Mouse (Mus musculus) limb, embryonic 12.5 days (tissue): Measurements from ENCODE around the gene Cxadr. TPM values are rescaled to one million over a fixed set of nuclear protein-coding genes. Genes with fewer than 3 reads are reported as not detected.

ENCODE experiments used
- ATAC-seq: fragments of 200-750 bp; cut with Nextera tagmentation; 2 replicates; pipeline ENCODE4 v1.8.0; 2017; ENCODE audit warnings: low read depth, moderate TSS enrichment; ENCODE audit not compliant: insufficient number of reproducible peaks, insufficient read depth, low FRiP score, low TSS enrichment
- H3K27ac ChIP-seq: fragments of 300-500 bp; sonication (generic); 2 replicates; pipeline ENCODE4 v1.5.1; 2016; ENCODE audit warnings: mild to moderate bottlenecking, moderate library complexity
- H3K27me3 ChIP-seq: fragments of 300-500 bp; sonication (generic); 2 replicates; pipeline ENCODE4 v1.6.1; 2016; ENCODE audit warnings: mild to moderate bottlenecking, moderate library complexity
- H3K36me3 ChIP-seq: fragments of 300-500 bp; sonication (generic); 2 replicates; pipeline ENCODE4 v1.6.1; 2016; ENCODE audit warnings: mild to moderate bottlenecking, moderate library complexity
- H3K4me1 ChIP-seq: fragments of 300-500 bp; sonication (generic); replicated peaks from 2 replicates; pipeline ENCODE4 v1.6.1; 2016
- H3K4me2 ChIP-seq: fragments of 300-500 bp; sonication (generic); 2 replicates; pipeline ENCODE4 v1.6.1; 2016; ENCODE audit warnings: mild to moderate bottlenecking, moderate library complexity
- H3K4me3 ChIP-seq: fragments of 300-500 bp; sonication (generic); replicated peaks from 2 replicates; pipeline ENCODE4 v1.5.1; 2016; ENCODE audit warnings: mild to moderate bottlenecking
- H3K9ac ChIP-seq: fragments of 300-500 bp; sonication (generic); replicated peaks from 2 replicates; pipeline ENCODE4 v1.6.1; 2016; ENCODE audit warnings: mild to moderate bottlenecking, moderate library complexity
- H3K9me3 ChIP-seq: fragments of 300-500 bp; sonication (generic); 2 replicates; pipeline ENCODE4 v1.6.1; 2016; ENCODE audit warnings: mild to moderate bottlenecking, moderate library complexity
- WGBS: fragments of 180-500 bp; shearing (Covaris S2); methylation state at CpG from one replicate; pipeline ENCODE4 v1.1.7; 2016; 5-methylcytosine and 5-hydroxymethylcytosine counted together
- polyA plus RNA-seq: library from polyadenylated mRNA; unstranded; fragments of >200 nt; fragmentation: Nextera tagmentation; extraction: Ambion mirVana; gene quantifications from 2 replicates; pipeline ENCODE4 v1.2.1, GENCODE M21; 2016

Cxadr gene
- polyA plus RNA-seq, 1 experiment from 2014 or later = 39.0 TPM

DNA sequence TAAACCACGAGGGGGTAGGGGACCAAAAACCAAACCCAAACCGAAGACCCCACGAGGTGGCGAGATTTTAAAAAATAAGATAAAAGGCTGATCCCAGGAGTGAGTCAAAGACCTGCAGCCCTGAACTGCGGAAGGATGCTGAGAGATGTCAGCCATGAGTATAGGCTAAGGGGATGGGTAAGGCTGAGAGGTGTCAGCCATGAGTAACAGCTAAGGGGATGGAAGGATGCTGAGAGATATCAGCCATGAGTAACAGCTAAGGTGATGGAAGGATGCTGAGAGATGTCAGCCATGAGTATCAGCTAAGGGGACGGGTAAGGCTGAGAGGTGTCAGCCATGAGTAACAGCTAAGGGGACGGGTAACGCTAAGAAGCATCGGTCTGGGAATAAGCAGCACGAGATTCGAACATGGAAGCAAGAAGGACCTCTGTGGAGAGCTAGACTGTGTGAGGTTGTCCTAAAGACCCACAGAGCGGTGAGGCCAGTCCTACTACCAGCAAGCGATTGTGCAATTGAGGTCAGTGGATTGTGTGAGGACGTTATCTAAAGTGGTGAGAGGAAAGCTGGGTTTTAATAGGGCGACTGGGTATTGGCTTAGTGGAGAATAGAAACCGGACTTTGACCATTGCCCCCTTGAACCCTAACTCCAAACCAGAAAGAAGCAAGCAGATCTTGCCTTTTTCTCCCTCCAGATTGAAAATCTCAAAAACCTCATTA, 6.3 kb downstream of the Cxadr start:
- no peak overlapping the region for H3K9ac ChIP-seq
- no peak for ATAC-seq
- no peak overlapping the region for H3K4me2 ChIP-seq
- no peak overlapping the region for H3K27ac ChIP-seq
- peaks cover 4% of the 10 kb centered on the region; the same call in 1 of the 2 replicates for H3K4me1 ChIP-seq
- H3K27me3 ChIP-seq = no peaks in the 10 kb centered on the region
- 91% methylated on average over 16 of the region's 16 CpGs for WGBS
- no peak overlapping the region for H3K4me3 ChIP-seq
- peaks cover 4% of the 10 kb centered on the region; the same call in 1 of the 2 replicates for H3K36me3 ChIP-seq
- H3K9me3 ChIP-seq = no peaks in the 10 kb centered on the region

DNA sequence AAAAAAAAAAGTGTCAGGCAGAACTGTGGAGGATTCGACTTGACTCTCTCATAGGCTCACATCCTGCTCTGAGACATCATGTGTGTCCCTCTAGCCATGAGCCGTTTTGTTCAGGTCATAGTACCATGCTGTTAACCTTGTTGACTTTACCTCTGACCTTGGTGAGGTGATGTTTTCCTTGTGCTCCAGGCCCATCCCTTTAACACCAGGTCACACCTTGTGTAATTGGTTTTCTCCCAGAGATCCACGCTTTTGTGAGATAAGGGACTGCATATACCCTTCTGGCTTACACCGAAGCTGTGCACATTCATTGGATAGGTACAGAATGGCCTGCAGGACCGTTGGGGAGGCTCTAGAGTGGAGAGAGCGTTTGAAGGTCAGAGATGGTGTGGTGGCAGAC, 8.0 kb downstream of the Cxadr start:
- no peak overlapping the region for H3K27ac ChIP-seq
- no peaks in the 10 kb centered on the region for H3K9me3 ChIP-seq
- no peak for ATAC-seq
- H3K36me3 ChIP-seq = peaks cover 4% of the 10 kb centered on the region; the same call in 1 of the 2 replicates
- H3K4me2 ChIP-seq = no peak overlapping the region
- H3K9ac ChIP-seq = no peak overlapping the region
- H3K4me3 ChIP-seq = no peak overlapping the region
- H3K27me3 ChIP-seq = no peaks in the 10 kb centered on the region
- WGBS = 85% methylated on average over 6 of the region's 6 CpGs
- H3K4me1 ChIP-seq = peaks cover 12% of the 10 kb centered on the region

DNA sequence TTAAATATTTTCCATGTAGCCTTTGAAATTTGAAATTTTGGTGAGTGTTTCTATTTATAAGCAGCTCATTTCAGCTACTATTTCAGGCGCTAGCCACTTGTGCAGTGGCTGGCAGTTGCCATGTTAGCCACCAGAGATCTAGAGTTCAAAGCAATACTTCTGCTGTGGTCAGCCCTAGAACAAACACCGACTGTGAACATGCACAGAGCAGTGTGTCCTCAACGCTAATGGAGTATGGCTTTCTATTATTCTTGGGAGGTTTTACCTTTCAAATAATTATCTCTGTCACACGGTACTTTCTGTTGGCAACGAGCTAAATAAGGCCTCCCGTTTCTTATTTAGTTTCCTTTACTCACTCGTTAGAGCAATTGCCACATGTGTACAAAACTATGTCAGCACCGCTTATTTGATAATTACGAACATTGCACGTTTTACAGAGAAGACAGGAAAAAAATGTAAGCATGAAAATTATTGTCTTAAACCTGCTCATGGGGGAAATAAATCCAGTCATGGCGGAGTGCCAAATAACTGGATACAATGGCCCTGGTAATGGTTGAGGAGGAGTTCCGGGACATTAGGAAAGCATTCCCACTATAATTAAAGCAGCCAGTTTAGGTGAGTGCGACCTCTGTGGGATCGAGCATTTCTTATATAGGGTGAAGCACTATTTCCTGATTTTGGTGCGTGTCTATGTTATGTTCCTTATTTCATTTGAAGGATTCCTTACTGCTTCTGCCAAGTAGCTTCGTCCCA, 12.0 kb downstream of the Cxadr start:
- Histone ChIP-seq H3K9ac (no peak overlapping the region), H3K27ac (no peak overlapping the region), H3K27me3 (no peaks in the 10 kb centered on the region), H3K4me1 (peaks cover 17% of the 10 kb centered on the region), H3K9me3 (no peaks in the 10 kb centered on the region), H3K4me3 (no peak overlapping the region), H3K4me2 (peak overlapping the region; percentile 5; the same call in 1 of the 2 replicates), H3K36me3 (peaks cover 4% of the 10 kb centered on the region; the same call in 1 of the 2 replicates)
- WGBS = 62% methylated on average over 16 of the region's 16 CpGs
- no peak for ATAC-seq

DNA sequence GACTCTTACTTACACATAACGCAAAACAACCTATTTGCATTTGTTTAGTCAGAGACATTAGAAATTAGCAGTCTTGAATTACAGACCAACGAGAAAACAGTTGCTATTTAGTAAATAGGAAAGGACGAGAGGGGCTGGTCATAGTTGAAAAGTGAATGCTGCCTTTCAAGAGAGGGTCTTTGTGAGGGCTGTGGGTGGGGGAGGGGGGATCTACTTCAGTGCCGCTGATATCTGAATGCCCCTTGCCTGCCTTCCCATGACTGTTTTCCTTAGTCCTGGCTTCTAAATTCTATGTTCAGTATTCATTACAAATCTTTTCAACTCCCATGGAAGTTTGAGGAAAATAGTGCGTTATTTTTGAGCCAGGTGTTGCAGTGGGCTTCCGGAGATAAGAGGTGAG, 12.7 kb downstream of the Cxadr start:
- no peak overlapping the region for H3K4me3 ChIP-seq
- H3K9ac ChIP-seq = no peak overlapping the region
- ATAC-seq = no peak
- no peaks in the 10 kb centered on the region for H3K9me3 ChIP-seq
- no peak overlapping the region for H3K27ac ChIP-seq
- H3K4me1 ChIP-seq = peaks cover 23% of the 10 kb centered on the region
- WGBS = 72% methylated on average over 6 of the region's 6 CpGs
- H3K4me2 ChIP-seq = peak overlapping the region; percentile 5; the same call in 1 of the 2 replicates
- peaks cover 4% of the 10 kb centered on the region; the same call in 1 of the 2 replicates for H3K36me3 ChIP-seq
- no peaks in the 10 kb centered on the region for H3K27me3 ChIP-seq

DNA sequence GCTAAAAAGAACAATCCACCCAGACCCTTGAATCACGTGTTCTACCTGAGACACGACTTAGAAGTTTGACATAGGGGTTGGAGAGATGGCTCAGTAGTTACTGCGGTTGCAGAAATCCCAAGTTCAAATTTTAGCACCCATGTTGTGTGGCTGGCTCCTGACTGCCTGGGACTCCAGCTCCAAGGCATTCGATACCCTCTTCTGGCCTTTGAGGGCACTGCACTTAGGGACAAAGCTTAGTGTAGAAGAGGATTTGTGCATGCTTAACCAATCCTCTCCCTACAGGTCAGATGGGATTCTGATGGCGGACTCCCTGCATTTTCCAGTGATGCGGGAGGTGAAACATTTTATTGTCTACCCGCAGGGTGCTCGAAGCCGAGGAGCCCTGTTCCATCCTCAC, 15.6 kb downstream of the Cxadr start:
- no peak for ATAC-seq
- Histone ChIP-seq H3K27ac (no peak overlapping the region), H3K27me3 (no peaks in the 10 kb centered on the region), H3K9ac (no peak overlapping the region), H3K36me3 (no peaks in the 10 kb centered on the region), H3K4me1 (peaks cover 27% of the 10 kb centered on the region), H3K9me3 (no peaks in the 10 kb centered on the region), H3K4me2 (no peak overlapping the region), H3K4me3 (no peak overlapping the region)
- WGBS = 84% methylated on average over 9 of the region's 9 CpGs

DNA sequence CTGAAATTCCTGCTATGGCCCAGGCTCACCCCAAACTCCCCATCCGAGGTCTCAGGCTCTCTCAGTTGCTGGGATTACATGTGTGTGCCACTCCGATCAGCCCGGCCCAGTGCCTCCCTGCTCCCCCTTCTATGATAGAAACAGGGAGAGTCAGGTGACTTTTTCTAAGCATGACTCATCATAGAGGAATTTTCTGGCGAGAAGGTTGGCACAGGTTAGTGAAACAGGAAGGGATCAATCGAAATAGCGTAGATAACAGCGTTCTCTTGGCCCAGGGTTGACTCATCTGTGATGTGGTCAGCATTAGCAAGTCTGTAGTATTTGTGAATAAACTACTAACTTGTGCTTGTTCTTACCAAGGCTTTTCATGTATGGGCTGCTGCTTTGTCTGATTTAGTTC, 16.7 kb downstream of the Cxadr start:
- H3K4me1 ChIP-seq = peaks cover 33% of the 10 kb centered on the region
- H3K27me3 ChIP-seq = no peaks in the 10 kb centered on the region
- H3K9ac ChIP-seq = no peak overlapping the region
- no peak for ATAC-seq
- no peak overlapping the region for H3K4me3 ChIP-seq
- 82% methylated on average over 7 of the region's 7 CpGs for WGBS
- no peaks in the 10 kb centered on the region for H3K9me3 ChIP-seq
- no peak overlapping the region for H3K27ac ChIP-seq
- H3K4me2 ChIP-seq = no peak overlapping the region
- H3K36me3 ChIP-seq = no peaks in the 10 kb centered on the region

DNA sequence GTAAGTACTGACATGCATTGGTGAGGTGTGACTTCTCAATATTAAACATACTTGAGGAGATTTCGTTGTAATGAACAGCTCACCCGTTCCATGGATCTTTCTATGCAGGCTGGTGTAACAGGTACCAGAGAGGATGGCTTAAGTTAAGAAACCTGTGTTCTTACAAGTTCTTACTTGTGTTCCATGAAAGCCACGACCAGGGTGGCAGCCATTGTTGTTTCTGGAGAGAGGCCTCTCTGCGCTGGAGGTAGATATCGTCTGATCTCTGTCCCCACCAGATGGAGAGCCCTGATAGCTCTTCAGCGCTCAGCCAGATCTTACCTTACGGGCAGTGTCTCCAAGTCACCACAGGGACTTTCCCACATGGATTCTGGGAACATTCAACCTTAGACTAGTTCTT, 18.4 kb downstream of the Cxadr start:
- WGBS = 76% methylated on average over 7 of the region's 7 CpGs
- Histone ChIP-seq H3K36me3 (no peaks in the 10 kb centered on the region), H3K4me3 (no peak overlapping the region), H3K9me3 (no peaks in the 10 kb centered on the region), H3K9ac (no peak overlapping the region), H3K4me2 (no peak overlapping the region), H3K27me3 (no peaks in the 10 kb centered on the region), H3K4me1 (peaks cover 24% of the 10 kb centered on the region), H3K27ac (no peak overlapping the region)
- no peak for ATAC-seq

DNA sequence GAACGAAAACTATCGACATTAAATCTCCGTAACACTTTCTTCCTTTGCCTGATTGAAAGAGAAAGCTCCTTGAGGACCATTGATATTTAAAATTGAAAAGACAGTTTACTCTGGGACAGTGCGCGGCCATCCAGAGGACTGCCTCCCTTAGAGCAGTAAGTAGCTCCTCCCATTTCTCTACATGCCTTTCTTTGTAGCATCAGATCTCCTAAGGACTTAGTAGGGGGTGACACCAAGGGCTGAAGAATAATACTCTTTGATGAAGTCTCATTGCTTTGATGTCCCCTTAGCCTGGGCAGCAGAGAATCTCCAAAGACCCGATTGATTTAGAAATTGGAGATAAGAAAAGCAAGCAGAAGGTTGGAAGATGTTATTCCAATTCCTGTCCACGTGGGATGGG, 20.3 kb downstream of the Cxadr start:
- Histone ChIP-seq H3K27me3 (no peaks in the 10 kb centered on the region), H3K4me1 (peaks cover 24% of the 10 kb centered on the region), H3K9me3 (no peaks in the 10 kb centered on the region), H3K36me3 (peaks cover 14% of the 10 kb centered on the region), H3K27ac (no peak overlapping the region), H3K9ac (no peak overlapping the region; the same call in 1 of the 2 replicates), H3K4me3 (no peak overlapping the region), H3K4me2 (no peak overlapping the region)
- no peak for ATAC-seq
- 25% methylated on average over 7 of the region's 7 CpGs for WGBS

DNA sequence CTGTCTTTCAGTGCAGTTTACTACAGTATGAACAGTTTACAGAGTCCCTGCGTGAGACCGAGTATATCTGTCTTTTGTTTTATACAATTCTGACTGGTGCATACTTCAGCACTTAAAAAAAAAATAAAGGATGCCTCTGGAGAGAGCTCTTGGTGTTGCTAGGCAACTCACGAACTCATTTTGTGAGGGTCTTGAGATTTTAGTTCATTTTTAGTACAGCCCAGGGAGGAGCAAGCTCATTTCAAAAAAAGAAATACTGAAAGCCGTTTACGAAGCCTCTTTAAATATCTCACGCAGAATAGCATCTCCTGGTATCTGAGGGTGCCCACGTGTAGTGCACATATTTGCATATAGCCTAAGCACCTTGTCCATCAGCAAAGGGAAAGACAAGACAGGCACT, 20.9 kb downstream of the Cxadr start:
- H3K4me2 ChIP-seq = no peak overlapping the region
- H3K9me3 ChIP-seq = no peaks in the 10 kb centered on the region
- no peak overlapping the region; the same call in 1 of the 2 replicates for H3K9ac ChIP-seq
- peaks cover 24% of the 10 kb centered on the region for H3K4me1 ChIP-seq
- no peak overlapping the region for H3K4me3 ChIP-seq
- ATAC-seq = no peak
- H3K27ac ChIP-seq = no peak overlapping the region
- no peaks in the 10 kb centered on the region for H3K27me3 ChIP-seq
- peaks cover 20% of the 10 kb centered on the region for H3K36me3 ChIP-seq
- WGBS = 68% methylated on average over 7 of the region's 7 CpGs

DNA sequence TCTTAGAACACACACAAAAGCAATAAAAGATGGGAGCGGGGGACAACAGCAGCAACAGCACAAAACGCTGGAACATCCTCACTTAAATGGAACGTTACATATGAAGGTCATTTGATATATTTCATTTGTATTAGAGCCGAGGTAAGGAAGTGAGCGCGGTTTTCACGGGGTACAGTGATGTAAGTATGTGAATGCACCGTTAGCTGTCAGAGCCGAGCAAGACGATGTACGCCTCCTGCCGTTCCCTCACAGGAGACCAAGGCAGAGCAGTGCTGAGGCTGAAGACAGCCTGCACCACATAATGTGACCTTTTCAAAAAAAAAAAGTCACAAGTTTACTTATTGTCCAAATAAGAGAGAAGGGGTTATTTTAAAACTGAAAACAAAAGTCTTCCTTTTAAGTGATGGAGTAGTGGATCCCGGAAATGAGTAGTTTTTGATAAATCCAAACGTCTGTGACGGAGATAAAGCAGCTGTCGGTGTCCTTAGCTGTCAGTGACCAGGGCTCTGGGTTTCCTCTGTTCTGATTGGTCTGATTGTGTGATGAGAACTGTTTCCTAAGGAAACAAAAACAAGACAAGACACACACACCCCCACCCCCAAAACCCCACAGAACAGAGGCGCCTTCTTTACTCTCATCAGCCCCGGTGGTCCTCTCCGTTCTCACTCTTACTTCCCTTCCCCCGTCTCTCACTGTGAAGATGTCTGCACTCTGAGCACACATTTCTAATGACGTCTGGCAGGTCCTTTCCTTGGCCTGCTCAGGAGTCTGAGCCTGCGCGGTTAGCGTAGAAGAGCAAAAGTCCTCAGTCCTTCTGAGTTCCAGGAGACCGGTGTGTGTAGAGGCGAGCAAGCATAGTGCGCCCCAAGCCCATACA, 24.9 kb downstream of the Cxadr start:
- Histone ChIP-seq H3K27me3 (no peaks in the 10 kb centered on the region), H3K27ac (no peak overlapping the region), H3K4me2 (no peak overlapping the region), H3K4me1 (peaks cover 13% of the 10 kb centered on the region), H3K36me3 (peaks cover 47% of the 10 kb centered on the region), H3K9me3 (no peaks in the 10 kb centered on the region), H3K4me3 (no peak overlapping the region), H3K9ac (no peak overlapping the region)
- ATAC-seq = no peak
- WGBS = 86% methylated on average over 27 of the region's 27 CpGs

DNA sequence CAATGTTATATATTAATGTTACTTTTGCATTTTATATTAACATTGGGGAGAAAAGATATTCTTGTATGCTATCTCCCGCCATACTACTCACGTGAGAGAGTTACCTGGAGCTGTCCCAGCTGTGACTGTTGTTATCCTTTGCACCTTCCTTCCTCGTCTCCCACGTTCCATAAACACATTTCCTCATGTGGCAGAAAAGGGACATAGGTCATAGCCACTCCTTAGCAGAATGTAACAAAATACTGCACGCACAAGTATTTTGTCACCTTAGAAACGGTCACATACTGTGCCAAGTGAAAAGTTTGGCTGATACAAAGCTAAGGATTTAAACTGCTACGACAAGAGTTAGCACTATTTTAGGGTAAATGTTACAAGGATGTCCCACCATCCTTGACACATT, 26.3 kb downstream of the Cxadr start:
- Histone ChIP-seq H3K4me2 (no peak overlapping the region), H3K36me3 (peaks cover 55% of the 10 kb centered on the region), H3K27me3 (no peaks in the 10 kb centered on the region), H3K9ac (no peak overlapping the region), H3K4me1 (peaks cover 2% of the 10 kb centered on the region), H3K4me3 (no peak overlapping the region), H3K9me3 (no peaks in the 10 kb centered on the region), H3K27ac (no peak overlapping the region)
- 87% methylated on average over 7 of the region's 7 CpGs for WGBS
- ATAC-seq = no peak
